Mouse (Mus musculus): ENCODE results near the gene Phf20. TPM values are rescaled to one million over a fixed set of nuclear protein-coding genes. Genes with fewer than 3 reads are reported as not detected.
"Not testable (repeated sequence)": the region's sequence is repeated elsewhere in the genome, so short reads cannot be mapped to it uniquely, and the experiment has no call there.

Gene Phf20
- total RNA-seq, 1 experiment = 44.1 TPM

DNA sequence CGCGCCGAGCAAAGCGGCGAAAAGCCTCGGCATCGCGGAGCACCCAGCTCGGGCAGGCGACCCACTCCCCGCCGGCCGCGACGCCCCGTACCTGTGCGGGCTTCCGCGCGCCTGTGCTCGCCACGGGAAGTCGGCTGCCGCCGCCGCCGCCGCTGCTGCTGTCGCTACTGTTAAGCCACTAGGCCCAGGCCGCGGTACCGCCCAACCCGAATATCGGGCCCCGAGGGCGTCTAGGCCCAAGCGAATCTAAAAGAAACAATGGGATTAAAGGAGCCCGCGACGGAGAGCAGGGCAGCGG, 16.5 kb upstream of the Phf20 start:
- no peak for TF ChIP-seq MAFK (IDR thresholded peaks at IDR 0.05; ENCODE audit: insufficient read depth, low read depth, low read length)
- no peak for TF ChIP-seq HCFC1 (IDR thresholded peaks at IDR 0.05; ENCODE audit: borderline replicate concordance, insufficient read depth, low read length)
- no peak for TF ChIP-seq CHD2 (IDR thresholded peaks at IDR 0.05; ENCODE audit: low read depth, low read length)
- no peak for TF ChIP-seq ZNF384 (IDR thresholded peaks at IDR 0.05; ENCODE audit: low read depth, low read length)
- Histone ChIP-seq H3K36me3 (ENCODE audit: control insufficient read depth, insufficient read depth, low read length, poor library complexity, severe bottlenecking) (peaks cover 14% of the 10 kb centered on the region), H3K9me3 (ENCODE audit: control insufficient read depth, insufficient read depth, low read depth, low read length) (no peaks in the 10 kb centered on the region), H3K4me1 (ENCODE audit: control insufficient read depth in 2 of 2, insufficient read depth in 2 of 2, low read length in 2 of 2, poor library complexity in 1 of 2) (peaks cover 0 to 2% of the 10 kb centered on the region in 2 experiments; a peak in 2 of 4 replicates), H3K27ac (ENCODE audit: insufficient read depth, low read depth, low read length, poor library complexity, severe bottlenecking) (peak overlapping the region; percentile 96), H3K9ac (ENCODE audit: insufficient read depth, low read depth, low read length, poor library complexity, severe bottlenecking) (peak overlapping the region; percentile 99), H3K4me3 (ENCODE audit: insufficient read depth in 1 of 2, low read depth in 1 of 2, low read length in 2 of 2, poor library complexity in 1 of 2, severe bottlenecking in 1 of 2) (peak overlapping the region; percentile 72 to 90)
- DNase-seq (ENCODE audit: low read depth, low spot score) = no peak
- in situ Hi-C loops (cut with MboI; ENCODE audit: low sequenced_read_pairs in 2 of 2, unreplicated experiment in 2 of 2) = no loop called here

GRCm38 (mm10) chr2:156180094-156180821, 16.0 kb upstream of the Phf20 start, which contains the start of gene Rbm39:
Rbm39 (minus strand) TSS chr2:156180238.
- Histone ChIP-seq H3K9me3 (ENCODE audit: control insufficient read depth, insufficient read depth, low read depth, low read length) (no peaks in the 10 kb centered on the region), H3K36me3 (ENCODE audit: control insufficient read depth, insufficient read depth, low read length, poor library complexity, severe bottlenecking) (peaks cover 14% of the 10 kb centered on the region), H3K4me1 (ENCODE audit: control insufficient read depth in 2 of 2, insufficient read depth in 2 of 2, low read length in 2 of 2, poor library complexity in 1 of 2) (peaks cover 0 to 2% of the 10 kb centered on the region in 2 experiments; a peak in 2 of 4 replicates), H3K4me3 (ENCODE audit: insufficient read depth in 1 of 2, low read depth in 1 of 2, low read length in 2 of 2, poor library complexity in 1 of 2, severe bottlenecking in 1 of 2) (peak within 1 kb of the TSS; percentile 72 to 90), H3K27ac (ENCODE audit: insufficient read depth, low read depth, low read length, poor library complexity, severe bottlenecking) (peak within 1 kb of the TSS; percentile 96), H3K9ac (ENCODE audit: insufficient read depth, low read depth, low read length, poor library complexity, severe bottlenecking) (peak within 1 kb of the TSS; percentile 99)
- TF ChIP-seq HCFC1 (IDR thresholded peaks at IDR 0.05; ENCODE audit: borderline replicate concordance, insufficient read depth, low read length) = peak; percentile 72
- TF ChIP-seq ZNF384 (IDR thresholded peaks at IDR 0.05; ENCODE audit: low read depth, low read length) = no peak
- TF ChIP-seq CHD2 (IDR thresholded peaks at IDR 0.05; ENCODE audit: low read depth, low read length) = peak; percentile 99
- in situ Hi-C loops (cut with MboI; ENCODE audit: low sequenced_read_pairs in 2 of 2, unreplicated experiment in 2 of 2) = no loop called here
- DNase-seq (ENCODE audit: low read depth, low spot score) = peak; percentile 99

DNA sequence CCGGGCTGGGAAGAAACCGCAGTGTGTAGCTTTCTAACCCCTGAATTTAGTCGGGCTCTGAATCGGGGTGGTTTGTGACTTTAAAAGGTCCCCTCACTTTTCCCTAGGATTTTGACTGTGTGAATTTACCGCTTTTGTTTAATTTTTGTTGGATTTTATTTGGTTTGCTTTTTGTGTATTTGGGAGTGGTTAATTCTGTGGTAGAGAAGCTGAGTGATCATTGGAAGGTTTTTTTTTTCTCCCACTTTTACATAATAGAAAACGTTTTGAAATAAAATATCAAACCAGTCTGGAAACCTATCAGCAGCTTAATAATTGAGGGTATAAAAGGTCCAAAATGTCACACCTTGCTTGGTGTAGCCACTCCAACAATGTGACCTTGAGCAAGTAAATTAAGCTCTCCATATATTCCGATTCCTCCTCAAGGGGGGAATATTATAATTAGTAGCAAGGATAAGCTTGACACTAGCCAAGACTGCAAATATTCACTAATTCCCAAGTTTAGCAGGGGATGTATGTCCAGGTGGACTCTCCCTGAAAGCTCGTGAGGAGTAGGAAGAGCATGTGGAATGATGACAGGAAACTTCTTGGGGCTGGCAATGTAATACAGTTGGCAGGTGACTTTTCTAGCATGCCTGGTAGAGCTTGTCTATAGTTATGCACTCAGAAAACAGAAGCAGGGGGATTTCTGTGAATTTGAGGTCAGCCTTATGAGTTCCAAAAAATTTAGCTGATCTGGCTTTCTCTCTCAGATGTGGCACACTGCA, 15.3 kb upstream of the Phf20 start:
- H3K4me3 ChIP-seq (ENCODE audit: insufficient read depth in 1 of 2, low read depth in 1 of 2, low read length in 2 of 2, poor library complexity in 1 of 2, severe bottlenecking in 1 of 2) = peak overlapping the region; percentile 57 to 68
- H3K9me3 ChIP-seq (ENCODE audit: control insufficient read depth, insufficient read depth, low read depth, low read length) = no peaks in the 10 kb centered on the region
- H3K27ac ChIP-seq (ENCODE audit: insufficient read depth, low read depth, low read length, poor library complexity, severe bottlenecking) = peak overlapping the region; percentile 70; the same call in 1 of the 2 replicates
- H3K4me1 ChIP-seq (ENCODE audit: control insufficient read depth in 2 of 2, insufficient read depth in 2 of 2, low read length in 2 of 2, poor library complexity in 1 of 2) = peaks cover 0 to 2% of the 10 kb centered on the region in 2 experiments; a peak in 2 of 4 replicates
- DNase-seq (ENCODE audit: low read depth, low spot score) = no peak
- no peak for TF ChIP-seq ZNF384 (IDR thresholded peaks at IDR 0.05; ENCODE audit: low read depth, low read length)
- no peak for TF ChIP-seq CHD2 (IDR thresholded peaks at IDR 0.05; ENCODE audit: low read depth, low read length)
- no peak for TF ChIP-seq ZC3H11A (IDR thresholded peaks at IDR 0.05; ENCODE audit: borderline replicate concordance, low read depth, low read length)
- TF ChIP-seq MAFK (IDR thresholded peaks at IDR 0.05; ENCODE audit: insufficient read depth, low read depth, low read length) = no peak
- TF ChIP-seq HCFC1 (IDR thresholded peaks at IDR 0.05; ENCODE audit: borderline replicate concordance, insufficient read depth, low read length) = no peak
- in situ Hi-C loops (cut with MboI; ENCODE audit: low sequenced_read_pairs in 2 of 2, unreplicated experiment in 2 of 2) = no loop called here
- H3K36me3 ChIP-seq (ENCODE audit: control insufficient read depth, insufficient read depth, low read length, poor library complexity, severe bottlenecking) = peaks cover 11% of the 10 kb centered on the region
- peak overlapping the region; percentile 91 for H3K9ac ChIP-seq (ENCODE audit: insufficient read depth, low read depth, low read length, poor library complexity, severe bottlenecking)

GRCm38 (mm10) chr2:156181592-156181991, 14.7 kb upstream of the Phf20 start:
- Histone ChIP-seq H3K9ac (ENCODE audit: insufficient read depth, low read depth, low read length, poor library complexity, severe bottlenecking) (no peak overlapping the region), H3K9me3 (ENCODE audit: control insufficient read depth, insufficient read depth, low read depth, low read length) (no peaks in the 10 kb centered on the region), H3K4me3 (ENCODE audit: insufficient read depth in 1 of 2, low read depth in 1 of 2, low read length in 2 of 2, poor library complexity in 1 of 2, severe bottlenecking in 1 of 2) (no peak overlapping the region), H3K4me1 (ENCODE audit: control insufficient read depth in 2 of 2, insufficient read depth in 2 of 2, low read length in 2 of 2, poor library complexity in 1 of 2) (peaks cover 0 to 2% of the 10 kb centered on the region in 2 experiments; a peak in 2 of 4 replicates), H3K27ac (ENCODE audit: insufficient read depth, low read depth, low read length, poor library complexity, severe bottlenecking) (no peak overlapping the region), H3K36me3 (ENCODE audit: control insufficient read depth, insufficient read depth, low read length, poor library complexity, severe bottlenecking) (peaks cover 11% of the 10 kb centered on the region)
- no peak for DNase-seq (ENCODE audit: low read depth, low spot score)
- in situ Hi-C loops (cut with MboI; ENCODE audit: low sequenced_read_pairs in 2 of 2, unreplicated experiment in 2 of 2) = no loop called here
- TF ChIP-seq ZC3H11A (IDR thresholded peaks at IDR 0.05; ENCODE audit: borderline replicate concordance, low read depth, low read length) (no peak), CHD2 (IDR thresholded peaks at IDR 0.05; ENCODE audit: low read depth, low read length) (no peak), HCFC1 (IDR thresholded peaks at IDR 0.05; ENCODE audit: borderline replicate concordance, insufficient read depth, low read length) (no peak), MAFK (IDR thresholded peaks at IDR 0.05; ENCODE audit: insufficient read depth, low read depth, low read length) (no peak), ZNF384 (IDR thresholded peaks at IDR 0.05; ENCODE audit: low read depth, low read length) (no peak)

DNA sequence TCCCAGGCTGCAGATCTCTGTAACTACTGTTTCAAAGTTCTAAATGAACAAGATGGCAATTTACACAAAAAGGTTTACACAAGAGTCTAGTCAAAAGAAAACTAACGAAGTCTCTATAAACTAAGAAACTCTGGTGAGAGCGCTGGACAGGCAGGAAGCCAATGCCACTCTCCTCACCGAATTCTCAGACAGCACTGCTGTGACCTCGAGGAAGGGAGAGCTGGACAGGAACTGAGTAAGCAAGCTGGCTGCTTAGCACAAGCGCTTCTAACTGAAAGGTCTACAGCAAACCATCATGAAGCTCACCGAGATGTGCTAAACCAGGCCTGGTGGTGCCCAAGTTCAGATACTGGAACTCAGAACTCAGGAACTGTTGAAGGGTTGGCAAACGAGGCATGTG, 7.0 kb upstream of the Phf20 start:
- in situ Hi-C loops (cut with MboI; ENCODE audit: low sequenced_read_pairs in 2 of 2, unreplicated experiment in 2 of 2); H3K4me1 ChIP-seq (ENCODE audit: control insufficient read depth in 2 of 2, insufficient read depth in 2 of 2, low read length in 2 of 2, poor library complexity in 1 of 2); H3K27ac ChIP-seq (ENCODE audit: insufficient read depth, low read depth, low read length, poor library complexity, severe bottlenecking); H3K4me3 ChIP-seq (ENCODE audit: insufficient read depth in 1 of 2, low read depth in 1 of 2, low read length in 2 of 2, poor library complexity in 1 of 2, severe bottlenecking in 1 of 2); DNase-seq (ENCODE audit: low read depth, low spot score); H3K36me3 ChIP-seq (ENCODE audit: control insufficient read depth, insufficient read depth, low read length, poor library complexity, severe bottlenecking); H3K9me3 ChIP-seq (ENCODE audit: control insufficient read depth, insufficient read depth, low read depth, low read length); H3K9ac ChIP-seq (ENCODE audit: insufficient read depth, low read depth, low read length, poor library complexity, severe bottlenecking): not testable (repeated sequence)

Data from ES-E14 (cell line).